Mouse (Mus musculus): Measurements from ENCODE around the gene Strap.

Gene Strap

DNA sequence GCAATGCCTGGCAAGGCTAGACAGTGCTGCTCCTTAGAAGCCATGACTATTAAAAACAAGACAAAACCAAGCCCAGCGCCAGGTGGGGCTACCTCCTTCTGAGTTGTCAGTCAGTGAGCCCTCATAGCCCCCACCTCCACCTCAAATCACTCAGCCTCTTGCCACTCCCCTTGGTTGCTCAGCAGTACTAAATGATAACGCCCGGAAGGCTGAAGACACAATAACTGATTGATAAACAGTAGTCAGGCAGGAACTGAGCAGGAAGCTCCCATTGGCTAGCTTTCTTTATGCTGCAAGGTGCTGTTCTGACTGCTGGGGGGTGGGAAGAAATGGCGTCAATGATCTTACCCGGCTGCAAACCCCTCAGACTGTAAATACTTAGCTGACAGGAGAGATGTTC is 18.1 kb upstream of the Strap start:
- ATAC-seq (ENCODE audit: insufficient number of reproducible peaks, low FRiP score, low TSS enrichment): no peak

- no peak for ATAC-seq (ENCODE audit: insufficient number of reproducible peaks, low FRiP score, low TSS enrichment)
Observed at GRCm38 (mm10) chr6:137722220-137722931, 12.5 kb upstream of the Strap start.

GRCm38 (mm10) chr6:137723898-137724297 is 11.0 kb upstream of the Strap start:
- peak; percentile 40; the same call in 1 of the 2 replicates for ATAC-seq (ENCODE audit: insufficient number of reproducible peaks, low FRiP score, low TSS enrichment)

- peak; percentile 17; the same call in 1 of the 2 replicates for ATAC-seq (ENCODE audit: insufficient number of reproducible peaks, low FRiP score, low TSS enrichment)
Observed at GRCm38 (mm10) chr6:137734460-137734845, 425 bp upstream of the Strap start.

DNA sequence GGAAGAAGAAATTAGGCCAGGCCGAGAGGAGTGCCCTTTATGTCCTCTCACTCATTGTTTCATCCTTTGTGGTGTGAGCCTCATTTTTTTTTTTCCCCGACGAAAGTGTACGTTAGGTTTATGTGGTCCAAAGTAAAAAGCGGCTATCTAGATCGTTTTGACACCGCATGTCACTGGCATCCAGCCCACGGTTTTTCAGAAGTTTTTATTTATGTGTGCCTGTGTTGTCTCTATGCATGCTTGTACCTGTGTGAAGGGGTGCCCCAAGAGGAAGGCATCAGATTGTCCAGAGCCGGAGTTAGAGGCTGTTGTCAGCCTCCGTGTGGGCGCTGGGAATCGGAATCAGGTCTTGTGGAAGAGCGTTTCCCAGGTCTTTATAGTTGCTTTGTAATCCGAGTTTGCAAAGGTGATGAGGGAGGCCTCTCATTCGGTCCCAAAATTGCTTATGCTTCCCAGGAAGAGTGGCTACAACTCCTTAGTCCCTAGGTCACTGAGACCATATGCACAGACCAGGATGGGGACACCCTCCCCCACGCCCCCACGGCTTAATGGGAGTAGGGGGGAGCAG is 877 bp downstream of the Strap start:
- ATAC-seq (ENCODE audit: insufficient number of reproducible peaks, low FRiP score, low TSS enrichment): no peak

GRCm38 (mm10) chr6:137740972-137741371 is 6.1 kb downstream of the Strap start:
- ATAC-seq (ENCODE audit: insufficient number of reproducible peaks, low FRiP score, low TSS enrichment): no peak

- ATAC-seq (ENCODE audit: insufficient number of reproducible peaks, low FRiP score, low TSS enrichment): no peak
Observed at GRCm38 (mm10) chr6:137744700-137745099, 9.8 kb downstream of the Strap start.

DNA sequence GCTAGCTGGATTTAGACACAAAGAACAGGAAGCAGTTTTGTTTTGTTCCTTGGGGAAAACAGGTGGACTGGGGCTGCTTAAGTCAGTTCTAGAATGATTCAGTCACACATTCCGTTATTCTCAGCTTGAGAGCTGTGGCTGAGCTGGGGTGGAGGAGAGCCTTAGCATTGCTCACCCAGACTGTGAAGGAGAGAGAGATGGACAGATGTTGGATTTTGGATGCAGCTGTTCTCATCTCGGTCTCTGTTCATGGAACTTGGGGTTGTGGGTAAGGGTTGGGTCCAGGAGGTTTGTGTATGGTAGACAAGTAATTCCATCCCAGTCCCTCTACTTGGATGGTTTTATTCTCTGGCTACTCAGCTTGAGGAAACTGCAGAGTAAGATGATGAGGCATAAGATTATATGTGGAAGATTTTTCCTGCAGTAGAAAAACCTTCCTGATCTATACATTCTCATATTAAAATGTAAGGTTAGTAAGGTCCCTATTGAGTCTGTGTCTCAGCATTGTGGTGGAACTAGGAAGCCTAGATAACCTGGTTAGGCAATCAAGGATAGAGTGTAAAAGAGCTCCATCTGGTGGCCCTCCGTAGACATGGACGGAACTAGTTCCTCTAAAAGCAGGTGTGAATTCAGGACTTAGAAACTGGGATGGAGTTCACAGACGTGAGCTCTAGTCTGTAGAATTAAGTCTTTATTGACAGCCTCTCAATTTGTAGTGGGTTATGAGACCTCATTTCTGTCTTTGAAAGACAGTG is 12.5 kb downstream of the Strap start:
- peak; percentile 74 for ATAC-seq (ENCODE audit: insufficient number of reproducible peaks, low FRiP score, low TSS enrichment)

GRCm38 (mm10) chr6:137751551-137752274 is 16.8 kb downstream of the Strap start:
- no peak for ATAC-seq (ENCODE audit: insufficient number of reproducible peaks, low FRiP score, low TSS enrichment)

- no peak for ATAC-seq (ENCODE audit: insufficient number of reproducible peaks, low FRiP score, low TSS enrichment)
Observed at GRCm38 (mm10) chr6:137752275-137752655, 17.4 kb downstream of the Strap start.

GRCm38 (mm10) chr6:137754056-137754856 is 19.4 kb downstream of the Strap start, which contains the start of gene Dera:
Gene Dera (plus strand): TSS chr6:137754546.
- peak; percentile 72 for ATAC-seq (ENCODE audit: insufficient number of reproducible peaks, low FRiP score, low TSS enrichment)

DNA sequence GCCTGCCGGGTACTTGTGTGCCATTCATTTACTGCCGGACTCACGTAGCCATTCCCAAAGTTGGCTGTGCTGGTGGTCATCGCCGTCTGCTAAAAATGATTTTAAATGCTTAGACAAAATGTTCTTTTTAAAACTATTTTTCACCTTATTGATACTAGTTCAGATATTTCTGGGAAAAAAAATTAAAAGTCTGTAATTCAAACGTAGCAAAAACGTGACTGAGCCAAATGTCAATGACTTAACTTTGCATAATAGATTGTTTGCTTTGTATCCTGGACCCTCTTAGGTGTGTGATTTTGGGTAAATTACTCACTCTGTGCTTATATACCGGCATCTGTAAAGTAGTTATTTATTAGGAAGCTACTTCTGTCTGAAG is 20.0 kb downstream of the Strap start:
- no peak for ATAC-seq (ENCODE audit: insufficient number of reproducible peaks, low FRiP score, low TSS enrichment)

DNA sequence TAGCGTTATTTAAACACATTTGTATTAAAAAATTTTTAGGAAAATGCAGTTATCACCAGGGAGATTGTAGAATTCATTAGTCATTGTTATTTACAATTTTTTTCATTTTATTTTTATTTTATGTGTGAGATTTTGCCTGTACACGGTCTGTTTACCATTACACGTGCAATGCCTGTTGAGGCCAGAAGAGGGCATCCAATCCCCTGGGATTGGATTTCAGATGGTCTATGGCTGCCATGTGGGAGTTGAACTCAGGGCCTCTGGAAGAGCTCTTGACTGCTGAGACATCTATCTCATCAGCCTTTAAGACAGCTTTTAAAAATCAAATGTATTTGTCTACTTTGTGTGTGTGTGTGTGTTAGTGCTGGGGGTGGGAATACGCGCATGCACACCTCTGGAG is 21.4 kb downstream of the Strap start:
- no peak for ATAC-seq (ENCODE audit: insufficient number of reproducible peaks, low FRiP score, low TSS enrichment)

- ATAC-seq (ENCODE audit: insufficient number of reproducible peaks, low FRiP score, low TSS enrichment): no peak
Observed at GRCm38 (mm10) chr6:137757891-137758290, 23.0 kb downstream of the Strap start.

GRCm38 (mm10) chr6:137759681-137760080 is 24.8 kb downstream of the Strap start:
- ATAC-seq (ENCODE audit: insufficient number of reproducible peaks, low FRiP score, low TSS enrichment): no peak

DNA sequence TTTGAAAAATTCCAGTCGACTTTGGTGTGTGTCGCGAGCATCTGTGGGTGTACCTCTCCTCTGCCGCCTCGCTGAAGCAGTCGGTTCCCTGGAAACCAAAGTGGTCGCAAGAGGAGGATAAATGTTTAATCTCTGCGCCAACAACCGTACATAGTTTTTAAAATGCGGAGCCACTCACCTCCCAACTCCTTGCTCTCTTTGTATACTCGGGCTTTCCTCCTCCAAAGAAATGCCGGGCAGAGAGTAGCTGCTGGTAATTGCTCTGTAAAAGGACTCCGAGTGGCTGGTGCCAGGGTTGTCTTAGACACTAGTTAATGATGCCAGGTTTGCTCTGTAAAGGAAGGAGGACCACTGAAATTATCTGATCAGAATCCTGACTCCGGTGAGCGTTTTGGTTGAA is 26.1 kb downstream of the Strap start:
- ATAC-seq (ENCODE audit: insufficient number of reproducible peaks, low FRiP score, low TSS enrichment): no peak

- no peak for ATAC-seq (ENCODE audit: insufficient number of reproducible peaks, low FRiP score, low TSS enrichment)
Observed at GRCm38 (mm10) chr6:137764572-137765210, 29.8 kb downstream of the Strap start.

DNA sequence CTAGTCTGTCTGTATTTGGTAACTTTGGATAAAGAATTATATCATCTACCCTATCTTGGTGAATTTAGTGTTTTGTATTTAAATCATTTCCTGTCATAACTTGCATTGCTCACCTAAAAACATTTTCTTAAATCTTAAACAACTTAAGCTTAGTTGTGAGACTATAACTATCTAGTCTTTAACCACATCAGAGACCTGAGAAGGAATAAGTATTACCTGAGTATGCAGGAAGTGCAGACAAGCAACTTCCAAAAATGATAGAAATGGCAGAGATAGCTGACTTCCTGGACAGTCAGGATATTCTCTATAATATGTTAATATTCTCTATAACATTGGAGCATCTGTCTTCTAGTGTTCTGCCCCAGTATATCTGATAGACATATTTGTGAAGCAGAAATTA is 31.3 kb downstream of the Strap start:
- ATAC-seq (ENCODE audit: insufficient number of reproducible peaks, low FRiP score, low TSS enrichment): no peak

DNA sequence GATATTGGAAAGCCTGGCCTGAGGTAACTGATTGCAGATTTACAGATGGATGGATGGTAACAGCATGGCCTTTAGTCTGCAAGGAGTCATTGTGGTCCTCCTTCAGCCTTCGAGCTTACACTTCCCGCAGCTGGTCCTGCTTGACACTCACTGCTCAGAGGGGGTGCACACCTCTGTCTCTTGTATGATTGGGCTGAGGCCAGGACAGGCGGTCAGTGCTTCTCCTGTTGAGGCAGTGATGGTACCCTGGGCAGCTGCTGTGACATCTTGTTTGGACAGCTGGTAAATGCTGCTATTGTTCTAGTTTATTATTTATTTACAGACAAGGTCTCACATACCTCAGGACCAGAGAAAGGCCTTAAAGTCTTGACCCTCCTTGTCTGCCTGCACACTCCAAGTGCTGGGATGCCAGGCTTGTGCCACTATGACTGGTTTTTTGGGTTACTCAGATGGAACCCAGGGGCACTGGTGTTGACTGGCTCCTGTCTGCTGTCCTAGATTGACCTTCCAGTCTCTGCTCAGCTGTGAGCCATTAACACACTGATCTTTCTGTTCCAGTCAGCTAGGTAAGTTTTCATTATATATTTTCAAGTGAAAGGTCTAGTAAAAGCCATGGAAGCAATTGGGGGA is 36.9 kb downstream of the Strap start:
- ATAC-seq (ENCODE audit: insufficient number of reproducible peaks, low FRiP score, low TSS enrichment): no peak
